Mouse (Mus musculus): ENCODE data around the gene Mbd6.
"Not testable (repeated sequence)": the region's sequence is repeated elsewhere in the genome, so short reads cannot be mapped to it uniquely, and the experiment has no call there.

Mbd6 gene

GRCm38 (mm10) chr10:127288800-127289572 is at the start of gene Mbd6:
Mbd6 (minus strand) TSS chr10:127289018.
- peak; percentile 72 to 88 for DNase-seq (ENCODE audit: low spot score in 2 of 2)

DNA sequence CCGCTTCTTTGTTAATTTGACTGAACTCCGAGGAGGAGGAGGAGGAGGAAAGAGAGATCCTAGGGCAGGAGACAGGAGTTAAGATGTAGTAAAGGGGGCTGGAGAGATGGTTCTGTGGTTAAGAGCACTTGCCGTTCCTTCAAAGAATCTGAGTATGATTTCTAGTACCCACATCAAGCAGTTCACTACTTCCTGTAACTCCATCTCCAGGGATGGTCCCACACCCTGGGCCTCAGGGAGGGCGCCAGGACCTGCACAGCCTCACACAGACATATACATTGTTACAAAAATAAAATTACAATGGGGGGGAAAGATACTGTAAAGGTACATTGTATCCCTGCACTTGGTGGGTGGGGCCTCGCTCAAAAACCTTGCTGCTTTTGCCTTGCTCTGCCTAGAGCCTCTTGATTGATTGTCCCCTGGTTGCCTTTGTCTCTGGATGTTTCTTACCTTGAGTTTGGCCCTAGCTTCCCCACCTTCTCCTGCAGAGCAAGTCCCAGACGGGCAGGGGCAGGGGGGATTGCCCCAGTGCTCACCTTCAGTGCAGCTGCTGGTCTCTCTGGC is 48.8 kb upstream of the Mbd6 start:
- DNase-seq (ENCODE audit: low spot score in 2 of 2): no peak

DNA sequence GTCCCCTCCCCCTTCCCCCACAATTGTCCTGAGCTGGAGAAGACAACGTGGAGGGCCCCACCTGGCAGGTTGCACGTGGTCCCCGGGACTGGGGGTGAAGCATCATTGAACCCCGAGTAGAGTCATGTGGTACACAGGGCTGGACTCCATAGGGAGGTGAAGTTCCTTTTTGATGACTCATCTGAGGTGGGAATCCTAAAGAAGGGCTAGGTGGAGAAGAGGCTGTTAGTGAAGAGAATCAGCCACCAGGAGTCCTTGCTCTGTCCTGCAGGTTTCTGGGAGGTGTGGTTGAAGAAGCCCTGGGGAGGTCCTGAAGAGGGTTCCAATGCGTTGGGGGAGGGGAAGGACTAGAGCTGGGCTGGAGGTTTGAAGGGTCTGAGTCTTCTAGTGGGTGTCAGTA is 48.1 kb upstream of the Mbd6 start:
- DNase-seq (ENCODE audit: low spot score in 2 of 2): no peak

GRCm38 (mm10) chr10:127335271-127335670 is 46.5 kb upstream of the Mbd6 start:
- DNase-seq (ENCODE audit: low spot score in 2 of 2): no peak

DNA sequence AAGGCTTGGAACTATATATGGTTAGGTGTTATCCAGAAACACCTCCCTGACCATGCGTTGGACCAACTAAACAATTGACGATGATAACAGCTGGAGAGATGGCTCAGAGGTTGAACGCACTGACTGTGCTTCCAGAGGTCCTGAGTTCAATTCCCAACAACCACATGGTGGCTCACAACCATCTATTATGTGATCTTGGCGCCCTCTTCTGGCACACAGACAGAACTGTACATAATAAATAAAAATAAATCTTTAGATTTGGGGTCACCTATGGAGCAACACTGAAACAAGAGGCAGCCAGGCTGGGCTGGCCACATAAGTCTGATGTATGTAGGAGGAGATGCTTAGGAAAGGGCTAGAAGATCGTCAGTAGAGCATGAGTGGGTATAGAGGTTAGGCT is 44.3 kb upstream of the Mbd6 start:
- DNase-seq (ENCODE audit: low spot score in 2 of 2): no peak

GRCm38 (mm10) chr10:127332211-127332874 is 43.5 kb upstream of the Mbd6 start:
- DNase-seq (ENCODE audit: low spot score in 2 of 2): no peak

DNA sequence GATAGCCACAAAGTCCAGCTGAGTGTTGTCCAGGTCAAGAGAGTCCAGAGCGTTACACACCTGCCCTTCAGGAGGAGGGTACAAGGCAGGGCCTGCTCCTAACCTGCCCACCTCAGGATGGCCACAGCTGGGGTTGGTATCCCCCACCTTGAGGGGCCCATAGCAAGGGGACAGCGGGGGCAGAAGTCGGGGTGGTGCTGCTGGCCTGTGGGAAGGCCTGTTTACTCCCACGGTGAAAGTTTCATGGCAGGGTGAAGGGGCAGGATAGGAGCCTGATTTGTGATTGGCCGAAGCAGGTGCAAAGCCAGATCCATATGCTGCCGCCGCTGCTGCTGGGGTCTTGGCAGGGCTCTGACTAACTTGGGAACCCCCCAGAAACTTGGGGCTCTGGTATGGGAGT is 41.4 kb upstream of the Mbd6 start:
- DNase-seq (ENCODE audit: low spot score in 2 of 2): no peak

GRCm38 (mm10) chr10:127327461-127328145 is 38.8 kb upstream of the Mbd6 start:
- DNase-seq (ENCODE audit: low spot score in 2 of 2): no peak

DNA sequence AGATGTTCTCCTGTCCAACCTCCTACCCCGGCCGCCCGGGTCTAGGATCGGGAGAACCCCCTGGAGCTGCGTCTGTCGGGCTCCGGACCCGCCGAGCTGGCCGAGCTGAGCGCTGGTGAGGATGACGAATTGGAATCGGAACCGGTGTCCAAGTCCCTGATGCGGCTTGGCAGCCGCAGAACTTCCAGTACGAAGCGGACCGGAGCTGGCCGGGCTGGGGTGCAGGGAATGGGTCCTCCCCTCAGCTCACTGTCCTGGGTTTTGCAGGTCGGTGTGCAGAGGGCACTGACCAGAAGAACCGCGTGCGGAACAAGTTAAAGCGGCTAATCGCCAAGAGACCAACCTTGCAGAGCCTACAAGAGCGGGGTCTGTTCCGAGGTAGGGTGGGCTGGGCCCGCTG is 38.0 kb upstream of the Mbd6 start:
- DNase-seq (ENCODE audit: low spot score in 2 of 2): no peak

- DNase-seq (ENCODE audit: low spot score in 2 of 2): no peak
Observed at GRCm38 (mm10) chr10:127326017-127326801, 37.4 kb upstream of the Mbd6 start.

- DNase-seq (ENCODE audit: low spot score in 2 of 2): no peak
Observed at GRCm38 (mm10) chr10:127325454-127326016, 36.7 kb upstream of the Mbd6 start.

- no peak for DNase-seq (ENCODE audit: low spot score in 2 of 2)
Observed at GRCm38 (mm10) chr10:127324495-127324894, 35.7 kb upstream of the Mbd6 start.

DNA sequence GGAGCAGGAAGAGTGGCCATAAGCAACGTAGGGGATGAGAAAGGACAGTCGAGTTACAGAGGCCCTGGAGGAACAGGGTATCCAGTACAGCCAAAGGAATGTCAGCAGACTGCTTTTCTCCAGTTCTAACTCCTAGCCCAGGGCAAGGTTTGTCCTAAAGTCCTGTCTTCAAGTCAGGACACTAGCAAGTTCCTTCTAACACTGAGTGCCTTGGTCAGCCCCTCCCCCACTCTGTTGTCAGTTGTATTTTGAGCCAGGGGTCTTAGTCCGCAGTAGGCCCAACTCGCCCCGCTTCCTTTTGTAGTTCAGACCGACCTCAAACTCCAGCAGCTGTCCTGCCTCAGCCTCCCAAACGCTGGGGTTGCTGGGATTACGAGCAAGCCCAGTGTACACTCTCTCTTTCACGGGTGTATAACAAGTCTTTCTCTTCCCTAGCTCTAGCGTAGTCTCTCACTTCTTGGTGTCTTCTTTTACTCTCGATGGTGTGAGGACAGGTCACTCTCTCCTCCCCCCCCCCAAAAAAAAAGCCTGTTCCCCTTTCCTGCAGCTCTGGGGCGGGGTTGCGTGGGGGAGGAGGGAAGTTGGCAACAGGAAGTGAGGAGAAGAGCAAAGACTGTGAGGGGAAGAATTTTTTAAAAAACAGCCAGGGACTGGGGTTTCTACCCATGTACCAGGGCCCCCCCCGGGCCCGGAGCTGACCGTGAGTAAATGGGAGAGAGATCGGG is 34.5 kb upstream of the Mbd6 start:
- DNase-seq (ENCODE audit: low spot score in 2 of 2): no peak

- no peak for DNase-seq (ENCODE audit: low spot score in 2 of 2)
Observed at GRCm38 (mm10) chr10:127322669-127323068, 33.9 kb upstream of the Mbd6 start.

GRCm38 (mm10) chr10:127322178-127322577 is 33.4 kb upstream of the Mbd6 start:
- DNase-seq (ENCODE audit: low spot score in 2 of 2): no peak

GRCm38 (mm10) chr10:127321621-127322020 is 32.8 kb upstream of the Mbd6 start, which contains the start of gene Arhgap9:
Arhgap9 (plus strand) TSS chr10:127321964.
- no peak for DNase-seq (ENCODE audit: low spot score in 2 of 2)

GRCm38 (mm10) chr10:127319969-127320368 is 31.2 kb upstream of the Mbd6 start:
- no peak for DNase-seq (ENCODE audit: low spot score in 2 of 2)

DNA sequence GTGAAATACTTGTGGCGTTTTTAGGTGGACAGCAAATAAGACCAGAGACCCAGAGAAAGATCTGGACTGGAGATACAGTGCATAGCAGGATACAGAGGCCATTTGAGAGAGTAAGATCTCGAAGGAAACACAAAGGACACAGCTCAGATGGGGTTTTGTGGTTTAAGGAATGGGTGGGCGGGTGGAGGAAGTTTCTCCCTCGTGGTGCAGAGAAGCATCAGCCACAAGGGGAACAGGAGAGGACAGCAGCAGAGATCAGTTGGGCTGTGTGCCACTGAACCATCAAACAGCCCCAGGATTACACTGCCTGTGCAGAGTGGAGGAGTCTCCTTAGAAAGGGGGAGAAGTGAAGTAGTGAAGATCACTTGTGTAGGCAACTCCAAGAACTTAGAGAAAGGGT is 29.2 kb upstream of the Mbd6 start:
- DNase-seq (ENCODE audit: low spot score in 2 of 2): no peak

- no peak for DNase-seq (ENCODE audit: low spot score in 2 of 2)
Observed at GRCm38 (mm10) chr10:127317277-127317676, 28.5 kb upstream of the Mbd6 start.

DNA sequence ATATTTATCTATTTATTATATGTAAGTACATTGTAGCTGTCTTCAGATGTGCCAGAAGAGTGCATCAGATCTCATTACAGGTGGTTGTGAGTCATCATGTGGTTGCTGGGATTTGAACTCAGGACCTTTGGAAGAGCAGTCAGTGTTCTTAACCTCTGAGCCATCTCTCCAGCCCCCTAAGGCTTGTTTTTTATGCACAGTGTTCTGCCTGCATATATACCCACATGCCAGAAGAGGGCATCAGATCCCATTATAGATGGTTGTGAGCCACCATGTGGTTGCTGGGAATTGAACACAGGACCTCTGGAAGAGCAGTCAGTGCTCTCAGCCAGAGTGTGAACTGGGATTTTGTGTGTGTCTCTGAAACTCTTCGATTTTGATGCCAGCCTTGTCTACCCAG is 26.1 kb upstream of the Mbd6 start:
- not testable (repeated sequence) for DNase-seq (ENCODE audit: low spot score in 2 of 2)

DNA sequence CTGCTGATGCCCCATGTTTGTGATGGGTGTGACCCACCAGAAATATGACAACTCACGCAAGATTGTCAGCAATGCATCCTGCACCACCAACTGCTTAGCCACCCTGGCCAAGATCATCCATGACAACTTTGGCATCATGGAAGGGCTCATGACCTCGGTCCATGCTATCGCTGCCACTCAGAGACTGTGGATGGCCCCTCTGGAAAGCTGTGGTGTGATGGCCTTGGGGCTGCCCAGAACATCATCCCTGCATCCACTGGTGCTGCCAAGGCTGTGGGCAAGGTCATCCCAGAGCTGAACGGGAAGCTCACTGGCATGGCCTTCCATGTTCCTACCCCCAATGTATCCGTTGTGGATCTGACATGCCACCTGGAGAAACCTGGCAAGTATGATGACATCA is 24.7 kb upstream of the Mbd6 start:
- DNase-seq (ENCODE audit: low spot score in 2 of 2): not testable (repeated sequence)

Measured in cerebellum, postnatal 4 days (tissue).